8 mouse cellular contexts compared by ENCODE assay signal in the genomic region with DNA sequence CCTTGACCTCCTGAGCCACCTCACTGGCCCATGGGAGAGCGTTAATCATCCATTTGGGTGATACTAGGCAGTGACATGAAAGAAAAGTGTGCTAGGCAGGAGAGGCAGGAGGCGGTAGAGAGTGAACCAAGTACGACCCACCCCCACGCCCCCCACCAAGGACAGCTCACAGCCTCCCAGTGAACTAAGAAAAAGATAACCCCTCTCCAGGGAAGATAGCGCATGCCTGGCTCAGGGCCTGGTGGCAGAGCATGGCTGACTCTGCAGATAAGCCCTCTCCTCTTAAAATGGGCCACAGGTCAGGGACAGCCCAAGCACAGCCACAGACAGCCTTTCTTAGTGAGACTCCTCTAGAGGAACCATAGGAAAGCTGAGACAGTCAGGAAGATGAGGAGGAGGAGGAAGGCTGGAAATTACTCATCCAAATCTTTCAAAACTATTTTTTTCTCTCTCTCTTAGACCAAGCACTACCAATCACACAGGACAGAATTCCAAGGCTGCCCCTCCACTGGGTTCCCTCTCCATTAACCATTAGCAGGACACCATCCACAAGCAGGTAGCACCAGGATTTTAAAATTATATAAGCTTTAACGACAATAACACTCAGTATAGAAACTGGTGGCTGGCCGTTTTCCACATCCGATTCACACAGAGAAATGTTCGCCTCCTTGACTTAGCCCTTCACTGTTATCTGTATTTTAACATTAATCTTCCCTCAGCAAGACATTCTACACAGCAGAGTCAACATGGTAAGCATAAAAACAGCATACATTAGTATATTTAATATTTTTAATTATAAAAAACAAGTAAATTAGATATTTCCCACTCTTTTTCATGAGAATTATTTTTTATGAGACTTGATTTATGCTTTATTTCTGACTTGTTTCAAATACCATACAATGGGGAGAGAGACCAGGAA. TPM values are rescaled to one million over a fixed set of nuclear protein-coding genes. Genes with fewer than 3 reads are reported as not detected.
DNase-seq lines count a peak whose midpoint lies in the region; ATAC-seq and TF ChIP-seq lines count a peak whose summit lies in the region.
"Had no signal": no experiment of that assay in that cellular context is flagged by ENCODE, and none has a peak within 500 bp of the region (broad histone marks: within the 10 kb centered on the region; RNA-seq: fewer than 3 reads in every experiment).

No protein-coding gene starts in this region.

- 50% methylated on average over 9 of the region's 9 CpGs for WGBS in lung, embryonic 14.5 days
- 33% methylated on average over 9 of the region's 9 CpGs for WGBS in heart, adult 2 months
- 29% methylated on average over 9 of the region's 9 CpGs for WGBS in heart, postnatal 0 days

- no peak overlapping the region for H3K4me3 ChIP-seq in lung, embryonic 14.5 days (ENCODE audit: low read depth, low read length)
- no peak overlapping the region for H3K4me3 ChIP-seq in heart, adult 2 months
- H3K4me3 ChIP-seq in heart, postnatal 0 days (ENCODE audit: low read depth, low read length): no peak overlapping the region
- no peak overlapping the region for H3K4me3 ChIP-seq in layer of hippocampus, adult 2 months

- intact Hi-C loops in heart, adult 2 months (cut with DNase I): no loop called here

- H3K36me3 ChIP-seq in lung, embryonic 14.5 days (ENCODE audit: insufficient read depth): no peaks in the 10 kb centered on the region
- H3K36me3 ChIP-seq in heart, adult 2 months (ENCODE audit: control insufficient read depth, insufficient read depth, low read length): no peaks in the 10 kb centered on the region
- no peaks in the 10 kb centered on the region for H3K36me3 ChIP-seq in heart, postnatal 0 days (replicated peaks; ENCODE audit: control insufficient read depth, insufficient read depth, low read length)

- H3K4me1 ChIP-seq in lung, embryonic 14.5 days (ENCODE audit: insufficient read depth): no peaks in the 10 kb centered on the region
- peaks cover 4% of the 10 kb centered on the region; the same call in 1 of the 2 replicates for H3K4me1 ChIP-seq in heart, adult 2 months (ENCODE audit: control insufficient read depth, insufficient read depth, low read length)
- H3K4me1 ChIP-seq in heart, postnatal 0 days (ENCODE audit: control insufficient read depth, insufficient read depth): peaks cover 10% of the 10 kb centered on the region

- H3K9me3 ChIP-seq in lung, embryonic 14.5 days (ENCODE audit: low read depth, low read length): no peaks in the 10 kb centered on the region
- no peaks in the 10 kb centered on the region for H3K9me3 ChIP-seq in heart, postnatal 0 days (replicated peaks; ENCODE audit: control insufficient read depth, low read length)

- H3K27me3 ChIP-seq in lung, embryonic 14.5 days (ENCODE audit: insufficient read depth, low read length): peaks cover 6% of the 10 kb centered on the region; the same call in 1 of the 2 replicates
- H3K27me3 ChIP-seq in heart, adult 2 months (ENCODE audit: control insufficient read depth, insufficient read depth, low read length): no peaks in the 10 kb centered on the region
- H3K27me3 ChIP-seq in heart, postnatal 0 days (ENCODE audit: control insufficient read depth, insufficient read depth, low read length): no peaks in the 10 kb centered on the region

- H3K9ac ChIP-seq in lung, embryonic 14.5 days: no peak overlapping the region
- 0 out of 2 replicates have a peak overlapping the region, but pooled peaks have one; percentile 6 for H3K9ac ChIP-seq in heart, adult 2 months (ENCODE audit: low read depth, low read length)
- H3K9ac ChIP-seq in heart, postnatal 0 days (replicated peaks; ENCODE audit: low read depth, low read length): no peak overlapping the region

- H3K27ac ChIP-seq in lung, embryonic 14.5 days (ENCODE audit: low read depth): no peak overlapping the region
- peak overlapping the region; percentile 82 for H3K27ac ChIP-seq in heart, adult 2 months
- peak overlapping the region; percentile 83 for H3K27ac ChIP-seq in heart, postnatal 0 days (ENCODE audit: low read depth)
- no peak overlapping the region for H3K27ac ChIP-seq in layer of hippocampus, adult 2 months
- H3K27ac ChIP-seq: macrophage had no signal

- peak; percentile 31; the same call in 1 of the 2 replicates for ATAC-seq in lung, embryonic 14.5 days (ENCODE audit: insufficient read depth)
- ATAC-seq in heart, postnatal 0 days (ENCODE audit: insufficient read depth, low read depth): peak; percentile 85

- no peak for TF ChIP-seq POLR2A in heart, adult 2 months (IDR thresholded peaks at IDR 0.05; ENCODE audit: insufficient read depth, low read depth, low read length)

- TF ChIP-seq CTCF in lung, embryonic 14.5 days (IDR thresholded peaks at IDR 0.05; ENCODE audit: low read depth): no peak
- peak; percentile 39 for TF ChIP-seq CTCF in heart, adult 2 months (IDR thresholded peaks at IDR 0.05)
- peak; percentile 27; the same call in 1 of the 2 replicates for TF ChIP-seq CTCF in heart, postnatal 0 days (IDR thresholded peaks at IDR 0.05; ENCODE audit: low read depth)
- TF ChIP-seq CTCF in layer of hippocampus, adult 2 months (conservative IDR thresholded peaks at IDR 0.05): no peak

- DNase-seq in lung, embryonic 14.5 days: no peak
- no peak for DNase-seq in lung, adult 18-20 months
- DNase-seq in heart, adult 2 months: peak; percentile 55 to 74
- peak; percentile 74 for DNase-seq in heart, postnatal 0 days (ENCODE audit: low spot score)
- DNase-seq in spleen, postnatal 10 days (ENCODE audit: low spot score in 2 of 2): peak; percentile 62 to 67
- no peak for DNase-seq in Muller cell, postnatal 12 days (ENCODE audit: inconsistent ontology term)
- DNase-seq in layer of hippocampus, adult 2 months (ENCODE audit: low spot score in 2 of 2): no peak

- TF ChIP-seq EP300 in heart, adult 2 months (IDR thresholded peaks at IDR 0.05; ENCODE audit: insufficient read depth, low read depth, low read length): 0 out of 2 replicates have a peak, but pooled peaks have one; percentile 24
- TF ChIP-seq EP300 in heart, postnatal 0 days (IDR thresholded peaks at IDR 0.05; ENCODE audit: low read depth): peak; percentile 84; the same call in 1 of the 2 replicates

- no peaks in the 10 kb centered on the region for H3K79me2 ChIP-seq in heart, adult 2 months (replicated peaks; ENCODE audit: control insufficient read depth, insufficient read depth, low read length)

- H3K4me2 ChIP-seq in lung, embryonic 14.5 days: no peak overlapping the region
- 0 out of 2 replicates have a peak overlapping the region, but pooled peaks have one; percentile 4 for H3K4me2 ChIP-seq in heart, postnatal 0 days (ENCODE audit: low read depth, low read length)

RNA-seq across cellular contexts. Expression of a gene that starts 8.3 kb away (rescaled TPM):
- polyA plus RNA-seq in lung, embryonic 14.5 days (2014; fragmentation: Nextera tagmentation; extraction: Ambion mirVana): 0.07 TPM in 1 of 2 replicates, not detected in the other
- total RNA-seq in heart, adult 2 months (2021): 10 to 100 TPM; 38.5 to 42.5 TPM
- polyA plus RNA-seq in heart, adult 2 months (2012; rRNA removed): 21.3 and 26.7 TPM in 2 replicates
- total RNA-seq in heart, postnatal 0 days (2014; rRNA removed; ENCODE audit: low replicate concordance): 6.3 and 9.5 TPM in 2 replicates
- 5.7 and 5.8 TPM in 2 replicates for polyA plus RNA-seq in heart, postnatal 0 days (2015; fragmentation: Nextera tagmentation; extraction: Ambion mirVana)
- 10 to 100 TPM; 45.9 to 47.6 TPM for total RNA-seq in layer of hippocampus, adult 2 months (2021)

RNA-seq across cellular contexts. Expression of a gene that starts 39.3 kb away (rescaled TPM):
- polyA plus RNA-seq in lung, embryonic 14.5 days (2014; fragmentation: Nextera tagmentation; extraction: Ambion mirVana): 125 and 138 TPM in 2 replicates
- 10 to 100 TPM; 31.9 to 39.9 TPM for total RNA-seq in heart, adult 2 months (2021)
- 3.4 and 8.0 TPM in 2 replicates for polyA plus RNA-seq in heart, adult 2 months (2012; rRNA removed)
- total RNA-seq in heart, postnatal 0 days (2014; rRNA removed; ENCODE audit: low replicate concordance): 22.2 and 27.6 TPM in 2 replicates
- 71.9 and 72.1 TPM in 2 replicates for polyA plus RNA-seq in heart, postnatal 0 days (2015; fragmentation: Nextera tagmentation; extraction: Ambion mirVana)
- total RNA-seq in layer of hippocampus, adult 2 months (2021): 10 to 100 TPM; 71.1 to 74.4 TPM

Comparison
In these comparisons a context has a peak if more than half of its experiments do, and no peak if none do; other contexts are left out.
1. DNase-seq: peak in heart, adult 2 months (2 of 2), heart, postnatal 0 days (single experiment) and spleen, postnatal 10 days (2 of 2); none in lung, embryonic 14.5 days (single experiment), lung, adult 18-20 months (0 of 2), Muller cell, postnatal 12 days (single experiment) and layer of hippocampus, adult 2 months (0 of 2).
2. H3K27ac ChIP-seq: peak in heart, adult 2 months (single experiment) and heart, postnatal 0 days (single experiment); none in lung, embryonic 14.5 days (single experiment) and layer of hippocampus, adult 2 months (single experiment).
3. CTCF ChIP-seq: peak in heart, adult 2 months (single experiment) and heart, postnatal 0 days (single experiment); none in lung, embryonic 14.5 days (single experiment) and layer of hippocampus, adult 2 months (single experiment).